Mouse (Mus musculus): ENCODE measurements around the gene Fam13a. TPM values are rescaled to one million over a fixed set of nuclear protein-coding genes. Genes with fewer than 3 reads are reported as not detected.

Fam13a gene
- polyA plus RNA-seq, 1 experiment from 2014 or later = 9.0 TPM

GRCm38 (mm10) chr6:59024806-59025205, 457 bp upstream of the Fam13a start:
- peak overlapping the region; percentile 70; the same call in 1 of the 2 replicates for H3K27ac ChIP-seq (replicated peaks)
- no peak for ATAC-seq (replicated peaks)
- no peaks in the 10 kb centered on the region for H3K36me3 ChIP-seq
- H3K9me3 ChIP-seq = no peaks in the 10 kb centered on the region
- H3K9ac ChIP-seq (replicated peaks) = peak overlapping the region; percentile 62
- peak overlapping the region; percentile 52 for H3K4me3 ChIP-seq
- H3K27me3 ChIP-seq = no peaks in the 10 kb centered on the region
- WGBS = 29% methylated on average over 3 of the region's 3 CpGs
- H3K4me1 ChIP-seq = peaks cover 9% of the 10 kb centered on the region
- H3K4me2 ChIP-seq (replicated peaks) = peak overlapping the region; percentile 62

GRCm38 (mm10) chr6:59023455-59024163, 740 bp downstream of the Fam13a start:
- 42% methylated on average over 6 of the region's 6 CpGs for WGBS
- H3K4me3 ChIP-seq = peak overlapping the region; percentile 52
- H3K4me2 ChIP-seq (replicated peaks) = peak overlapping the region; percentile 62
- peak; percentile 26 for ATAC-seq (replicated peaks)
- peaks cover 9% of the 10 kb centered on the region for H3K4me1 ChIP-seq
- no peaks in the 10 kb centered on the region for H3K27me3 ChIP-seq
- peak overlapping the region; percentile 62 for H3K9ac ChIP-seq (replicated peaks)
- peak overlapping the region; percentile 70 for H3K27ac ChIP-seq (replicated peaks)
- H3K9me3 ChIP-seq = no peaks in the 10 kb centered on the region
- no peaks in the 10 kb centered on the region for H3K36me3 ChIP-seq

- Histone ChIP-seq H3K9me3 (no peaks in the 10 kb centered on the region), H3K4me3 (no peak overlapping the region), H3K9ac (replicated peaks) (no peak overlapping the region), H3K36me3 (no peaks in the 10 kb centered on the region), H3K27ac (replicated peaks) (no peak overlapping the region), H3K27me3 (no peaks in the 10 kb centered on the region), H3K4me1 (peaks cover 9% of the 10 kb centered on the region), H3K4me2 (replicated peaks) (no peak overlapping the region)
- WGBS = 86% methylated on average over 2 of the region's 2 CpGs
- ATAC-seq (replicated peaks) = no peak
These were observed 1.7 kb downstream of the Fam13a start for GRCm38 (mm10) chr6:59022621-59023020.

GRCm38 (mm10) chr6:59020346-59020745, 4.0 kb downstream of the Fam13a start:
- Histone ChIP-seq H3K27me3 (no peaks in the 10 kb centered on the region), H3K36me3 (no peaks in the 10 kb centered on the region), H3K4me3 (no peak overlapping the region), H3K4me1 (peaks cover 9% of the 10 kb centered on the region), H3K27ac (replicated peaks) (no peak overlapping the region), H3K4me2 (replicated peaks) (no peak overlapping the region), H3K9me3 (no peaks in the 10 kb centered on the region), H3K9ac (replicated peaks) (no peak overlapping the region)
- WGBS = 82% methylated on average over 2 of the region's 2 CpGs
- no peak for ATAC-seq (replicated peaks)

GRCm38 (mm10) chr6:59019847-59020246, 4.5 kb downstream of the Fam13a start:
- Histone ChIP-seq H3K27ac (replicated peaks) (no peak overlapping the region), H3K9me3 (no peaks in the 10 kb centered on the region), H3K36me3 (no peaks in the 10 kb centered on the region), H3K9ac (replicated peaks) (no peak overlapping the region), H3K4me3 (no peak overlapping the region), H3K4me1 (peaks cover 9% of the 10 kb centered on the region), H3K4me2 (replicated peaks) (no peak overlapping the region), H3K27me3 (no peaks in the 10 kb centered on the region)
- ATAC-seq (replicated peaks) = no peak
- WGBS = 78% methylated on average over 1 of the region's 1 CpGs

GRCm38 (mm10) chr6:59016336-59016832, 8.0 kb downstream of the Fam13a start:
- H3K4me1 ChIP-seq = no peaks in the 10 kb centered on the region
- H3K4me3 ChIP-seq = no peak overlapping the region
- H3K9ac ChIP-seq (replicated peaks) = no peak overlapping the region
- ATAC-seq (replicated peaks) = peak; percentile 51
- WGBS = 76% methylated on average over 1 of the region's 1 CpGs
- H3K27me3 ChIP-seq = no peaks in the 10 kb centered on the region
- no peak overlapping the region for H3K27ac ChIP-seq (replicated peaks)
- H3K4me2 ChIP-seq (replicated peaks) = no peak overlapping the region
- H3K36me3 ChIP-seq = no peaks in the 10 kb centered on the region
- no peaks in the 10 kb centered on the region for H3K9me3 ChIP-seq

GRCm38 (mm10) chr6:59014760-59015159, 9.6 kb downstream of the Fam13a start:
- H3K4me3 ChIP-seq = no peak overlapping the region
- no peaks in the 10 kb centered on the region for H3K27me3 ChIP-seq
- ATAC-seq (replicated peaks) = no peak
- no peaks in the 10 kb centered on the region for H3K36me3 ChIP-seq
- no peaks in the 10 kb centered on the region for H3K9me3 ChIP-seq
- H3K4me2 ChIP-seq (replicated peaks) = no peak overlapping the region
- H3K9ac ChIP-seq (replicated peaks) = no peak overlapping the region
- WGBS = 72% methylated on average over 2 of the region's 2 CpGs
- no peaks in the 10 kb centered on the region for H3K4me1 ChIP-seq
- no peak overlapping the region for H3K27ac ChIP-seq (replicated peaks)

- no peaks in the 10 kb centered on the region for H3K9me3 ChIP-seq
- no peaks in the 10 kb centered on the region for H3K36me3 ChIP-seq
- H3K27ac ChIP-seq (replicated peaks) = no peak overlapping the region
- 66% methylated on average over 8 of the region's 8 CpGs for WGBS
- H3K4me2 ChIP-seq (replicated peaks) = no peak overlapping the region
- H3K4me3 ChIP-seq = no peak overlapping the region
- ATAC-seq (replicated peaks) = no peak
- H3K27me3 ChIP-seq = no peaks in the 10 kb centered on the region
- no peaks in the 10 kb centered on the region for H3K4me1 ChIP-seq
- H3K9ac ChIP-seq (replicated peaks) = no peak overlapping the region
These were observed 10.1 kb downstream of the Fam13a start for GRCm38 (mm10) chr6:59014088-59014759.

GRCm38 (mm10) chr6:59010792-59011191, 13.6 kb downstream of the Fam13a start:
- H3K27ac ChIP-seq (replicated peaks) = no peak overlapping the region
- 90% methylated on average over 3 of the region's 3 CpGs for WGBS
- H3K36me3 ChIP-seq = no peaks in the 10 kb centered on the region
- H3K9me3 ChIP-seq = no peaks in the 10 kb centered on the region
- no peak overlapping the region for H3K9ac ChIP-seq (replicated peaks)
- ATAC-seq (replicated peaks) = no peak
- no peaks in the 10 kb centered on the region for H3K4me1 ChIP-seq
- H3K4me3 ChIP-seq = no peak overlapping the region
- no peaks in the 10 kb centered on the region for H3K27me3 ChIP-seq
- no peak overlapping the region for H3K4me2 ChIP-seq (replicated peaks)

- no peaks in the 10 kb centered on the region for H3K4me1 ChIP-seq
- no peak for ATAC-seq (replicated peaks)
- H3K9me3 ChIP-seq = no peaks in the 10 kb centered on the region
- no peak overlapping the region for H3K27ac ChIP-seq (replicated peaks)
- WGBS = 97% methylated on average over 5 of the region's 5 CpGs
- H3K4me2 ChIP-seq (replicated peaks) = no peak overlapping the region
- H3K9ac ChIP-seq (replicated peaks) = no peak overlapping the region
- H3K4me3 ChIP-seq = no peak overlapping the region
- no peaks in the 10 kb centered on the region for H3K36me3 ChIP-seq
- no peaks in the 10 kb centered on the region for H3K27me3 ChIP-seq
These were observed 19.7 kb downstream of the Fam13a start for GRCm38 (mm10) chr6:59004630-59005029.

- no peak for ATAC-seq (replicated peaks)
These were observed 25.3 kb downstream of the Fam13a start for GRCm38 (mm10) chr6:58999044-58999453.

GRCm38 (mm10) chr6:58998528-58998927, 25.8 kb downstream of the Fam13a start:
- no peak overlapping the region for H3K4me3 ChIP-seq
- no peak overlapping the region for H3K4me2 ChIP-seq (replicated peaks)
- H3K9ac ChIP-seq (replicated peaks) = no peak overlapping the region
- no peaks in the 10 kb centered on the region for H3K27me3 ChIP-seq
- no peak for ATAC-seq (replicated peaks)
- WGBS = 53% methylated on average over 4 of the region's 4 CpGs
- H3K36me3 ChIP-seq = no peaks in the 10 kb centered on the region
- H3K9me3 ChIP-seq = no peaks in the 10 kb centered on the region
- H3K27ac ChIP-seq (replicated peaks) = no peak overlapping the region
- no peaks in the 10 kb centered on the region for H3K4me1 ChIP-seq

More at GRCm38 (mm10) chr6:58999044-58999453, 25.3 kb downstream of the Fam13a start:
- no peaks in the 10 kb centered on the region for H3K27me3 ChIP-seq
- H3K27ac ChIP-seq (replicated peaks) = no peak overlapping the region
- no peak overlapping the region for H3K4me3 ChIP-seq
- no peak overlapping the region for H3K4me2 ChIP-seq (replicated peaks)
- 19% methylated on average over 4 of the region's 4 CpGs for WGBS
- H3K4me1 ChIP-seq = no peaks in the 10 kb centered on the region
- H3K36me3 ChIP-seq = no peaks in the 10 kb centered on the region
- no peaks in the 10 kb centered on the region for H3K9me3 ChIP-seq
- H3K9ac ChIP-seq (replicated peaks) = no peak overlapping the region
